Mouse (Mus musculus): ENCODE measurements around the gene Ube2q2. TPM values are rescaled to one million over a fixed set of nuclear protein-coding genes. Genes with fewer than 3 reads are reported as not detected.
A peak's percentile ranks its signal among the peaks of the same experiment; 100 is the strongest.
"Not testable (repeated sequence)": the region's sequence is repeated elsewhere in the genome, so short reads cannot be mapped to it uniquely, and the experiment has no call there.

Ube2q2 gene
- polyA plus RNA-seq, 1 experiment from 2014 or later: 17.0 TPM

DNA sequence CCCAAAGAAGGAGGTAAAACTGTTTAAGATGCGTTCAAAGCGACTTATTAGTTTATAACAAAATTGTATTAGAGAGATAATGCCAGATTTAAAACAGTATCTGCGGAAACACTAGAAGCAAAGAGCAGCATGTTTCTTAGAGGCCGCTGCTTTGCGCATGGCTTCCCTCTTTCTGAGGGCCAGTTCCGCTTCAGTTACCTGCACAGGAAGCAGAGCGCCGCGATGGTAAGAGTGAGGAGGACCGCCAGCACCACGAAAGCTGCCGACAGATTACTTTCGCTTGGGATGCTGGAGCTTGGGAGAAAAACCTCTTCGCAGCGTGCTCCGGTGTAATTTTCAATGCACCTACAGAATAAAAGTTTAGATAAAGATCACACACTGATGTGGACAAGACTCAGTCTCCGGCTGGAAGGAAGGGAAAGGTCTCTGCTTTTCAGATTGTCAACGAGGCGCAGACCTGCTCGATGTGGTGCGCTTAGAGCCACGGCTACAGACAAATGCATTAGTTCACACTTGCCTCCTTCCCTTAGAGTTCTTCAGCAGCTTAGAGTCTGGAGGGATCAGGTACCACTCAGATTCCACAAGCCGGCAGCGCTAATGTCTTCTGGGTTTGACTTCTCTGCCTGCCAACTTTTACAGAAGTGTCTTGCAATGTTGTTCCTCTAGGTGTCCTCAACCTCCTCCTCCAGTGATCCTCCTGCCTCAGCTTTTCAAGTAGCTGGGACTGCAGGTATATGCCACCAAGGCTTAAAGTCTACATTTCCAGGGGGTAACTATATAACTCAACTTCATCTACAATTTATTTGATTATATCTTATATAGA lies 93.4 kb downstream of the Ube2q2 start:
- no peaks in the 10 kb centered on the region for H3K9me3 ChIP-seq (ENCODE audit: control insufficient read depth)
- H3K4me2 ChIP-seq (replicated peaks; ENCODE audit: low read depth): peak overlapping the region; percentile 61
- H3K27ac ChIP-seq (ENCODE audit: low read depth, low read length): no peak overlapping the region
- peak; percentile 59; the same call in 1 of the 2 replicates for ATAC-seq
- H3K36me3 ChIP-seq (ENCODE audit: control insufficient read depth, insufficient read depth): no peaks in the 10 kb centered on the region
- TF ChIP-seq CTCF (IDR thresholded peaks at IDR 0.05; ENCODE audit: low read depth): peak; percentile 52
- 0 out of 2 replicates have a peak overlapping the region, but pooled peaks have one; percentile 11 for H3K9ac ChIP-seq (ENCODE audit: low read depth, low read length)
- H3K4me3 ChIP-seq (ENCODE audit: low read depth, low read length): peak overlapping the region; percentile 35
- H3K27me3 ChIP-seq (replicated peaks; ENCODE audit: control insufficient read depth, insufficient read depth, low read length): no peaks in the 10 kb centered on the region
- 43% methylated on average over 24 of the region's 24 CpGs for WGBS
- no peaks in the 10 kb centered on the region for H3K4me1 ChIP-seq (replicated peaks; ENCODE audit: control insufficient read depth, insufficient read depth, low read length)

DNA sequence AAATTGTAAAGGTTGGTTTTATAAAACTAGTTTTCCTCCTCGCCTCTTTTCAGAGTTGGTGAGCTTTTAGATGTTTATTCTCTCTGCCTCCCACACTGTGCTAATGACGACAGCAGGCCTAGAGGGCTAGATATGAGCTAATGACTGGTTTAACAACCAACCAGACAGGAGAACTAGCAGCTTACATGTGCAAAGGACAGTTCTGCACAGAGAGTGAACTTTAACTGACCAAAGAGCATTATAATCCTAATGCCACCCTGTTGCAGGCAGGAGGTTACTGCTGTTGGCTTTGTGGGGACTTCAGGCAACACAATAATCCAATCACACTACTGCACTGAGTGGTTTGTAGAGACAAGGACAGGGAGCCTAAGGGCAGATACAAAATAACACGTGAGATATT lies 94.6 kb downstream of the Ube2q2 start:
- H3K36me3 ChIP-seq (ENCODE audit: control insufficient read depth, insufficient read depth): no peaks in the 10 kb centered on the region
- H3K9ac ChIP-seq (ENCODE audit: low read depth, low read length): no peak overlapping the region
- no peak overlapping the region for H3K4me3 ChIP-seq (ENCODE audit: low read depth, low read length)
- H3K27me3 ChIP-seq (replicated peaks; ENCODE audit: control insufficient read depth, insufficient read depth, low read length): no peaks in the 10 kb centered on the region
- 64% methylated on average over 3 of the region's 3 CpGs for WGBS
- no peaks in the 10 kb centered on the region for H3K9me3 ChIP-seq (ENCODE audit: control insufficient read depth)
- no peaks in the 10 kb centered on the region for H3K4me1 ChIP-seq (replicated peaks; ENCODE audit: control insufficient read depth, insufficient read depth, low read length)
- H3K4me2 ChIP-seq (replicated peaks; ENCODE audit: low read depth): no peak overlapping the region
- no peak overlapping the region for H3K27ac ChIP-seq (ENCODE audit: low read depth, low read length)
- no peak for TF ChIP-seq CTCF (IDR thresholded peaks at IDR 0.05; ENCODE audit: low read depth)
- ATAC-seq: no peak

DNA sequence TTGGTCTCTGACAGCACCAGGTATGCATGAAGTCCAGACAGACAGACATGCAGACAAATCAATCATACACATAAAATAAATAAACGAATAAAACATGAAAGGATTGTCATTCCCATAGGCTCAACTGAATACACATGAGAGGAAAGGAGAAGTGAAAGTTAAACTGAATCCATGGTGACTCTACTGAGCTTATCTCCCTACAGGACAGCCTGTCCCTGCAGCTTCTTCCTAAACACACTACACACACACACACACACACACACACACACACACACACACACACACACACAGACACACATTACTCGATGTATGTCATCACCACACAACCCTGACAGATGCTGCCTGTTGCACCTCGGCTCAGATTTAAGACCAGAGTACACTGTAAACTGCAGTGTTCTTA lies 95.4 kb downstream of the Ube2q2 start:
- Histone ChIP-seq H3K4me2 (replicated peaks; ENCODE audit: low read depth) (no peak overlapping the region), H3K4me1 (replicated peaks; ENCODE audit: control insufficient read depth, insufficient read depth, low read length) (no peaks in the 10 kb centered on the region), H3K27me3 (replicated peaks; ENCODE audit: control insufficient read depth, insufficient read depth, low read length) (no peaks in the 10 kb centered on the region), H3K27ac (ENCODE audit: low read depth, low read length) (no peak overlapping the region), H3K4me3 (ENCODE audit: low read depth, low read length) (no peak overlapping the region), H3K36me3 (ENCODE audit: control insufficient read depth, insufficient read depth) (no peaks in the 10 kb centered on the region), H3K9me3 (ENCODE audit: control insufficient read depth) (no peaks in the 10 kb centered on the region), H3K9ac (ENCODE audit: low read depth, low read length) (no peak overlapping the region)
- TF ChIP-seq CTCF (IDR thresholded peaks at IDR 0.05; ENCODE audit: low read depth): no peak
- no peak for ATAC-seq
- WGBS: 80% methylated on average over 3 of the region's 3 CpGs

DNA sequence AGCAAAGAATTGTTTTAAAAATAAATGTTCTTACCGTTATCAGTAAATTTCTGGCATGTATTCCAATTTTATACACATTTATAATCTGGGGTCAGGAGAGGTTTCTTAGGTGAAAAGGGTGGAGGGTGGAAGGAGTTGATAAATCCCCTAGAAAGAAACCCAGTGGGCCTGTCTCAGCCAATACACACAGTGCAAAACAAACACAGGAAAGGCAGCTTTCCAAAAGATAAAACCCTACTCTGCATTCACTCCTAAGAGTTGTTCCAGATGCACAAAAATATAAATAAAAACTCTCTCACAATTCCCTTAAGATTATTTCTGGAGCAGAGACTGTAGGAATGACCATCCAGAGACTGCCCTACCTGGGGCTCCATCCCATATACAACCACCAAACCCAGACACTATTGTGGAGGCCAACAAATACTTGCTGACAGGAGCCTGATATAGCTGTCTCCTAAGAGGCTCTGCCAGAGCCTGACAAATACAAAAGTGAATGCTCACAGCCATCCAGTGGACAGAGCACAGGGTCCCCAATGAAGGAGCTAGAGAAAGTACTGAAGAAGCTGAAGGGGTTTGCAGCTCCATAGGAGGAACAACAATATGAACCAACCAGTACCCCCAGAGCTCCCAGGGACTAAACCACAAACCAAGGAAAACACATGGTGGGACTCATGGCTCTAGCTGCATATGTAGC lies 96.5 kb downstream of the Ube2q2 start:
- H3K36me3 ChIP-seq (ENCODE audit: control insufficient read depth, insufficient read depth); H3K4me1 ChIP-seq (replicated peaks; ENCODE audit: control insufficient read depth, insufficient read depth, low read length); H3K4me2 ChIP-seq (replicated peaks; ENCODE audit: low read depth); H3K27me3 ChIP-seq (replicated peaks; ENCODE audit: control insufficient read depth, insufficient read depth, low read length); H3K9me3 ChIP-seq (ENCODE audit: control insufficient read depth); H3K9ac ChIP-seq (ENCODE audit: low read depth, low read length); H3K27ac ChIP-seq (ENCODE audit: low read depth, low read length); ATAC-seq; H3K4me3 ChIP-seq (ENCODE audit: low read depth, low read length): not testable (repeated sequence)
- WGBS: 84% methylated on average over 1 of the region's 1 CpGs

DNA sequence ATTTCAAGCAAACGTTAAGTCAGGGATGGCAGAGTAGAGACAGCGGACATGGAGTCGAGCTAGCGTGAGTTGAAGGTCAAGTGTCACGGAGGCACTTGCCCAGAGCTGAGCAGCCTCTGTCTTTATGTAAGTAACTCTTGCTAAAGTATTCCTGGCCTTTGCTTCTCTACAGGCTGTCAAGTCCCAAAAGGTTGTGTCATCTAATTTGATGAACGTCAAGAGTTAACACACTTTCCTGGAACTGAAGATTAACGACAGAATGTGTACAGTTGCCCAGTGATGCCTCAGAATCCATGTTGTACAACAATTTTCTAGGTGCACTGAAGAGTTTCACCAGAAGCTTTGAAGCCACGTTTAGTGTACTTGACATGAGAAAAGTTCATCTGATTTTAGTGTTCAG lies 97.8 kb downstream of the Ube2q2 start:
- no peak overlapping the region for H3K9ac ChIP-seq (ENCODE audit: low read depth, low read length)
- H3K4me3 ChIP-seq (ENCODE audit: low read depth, low read length): no peak overlapping the region
- TF ChIP-seq CTCF (IDR thresholded peaks at IDR 0.05; ENCODE audit: low read depth): no peak
- H3K4me2 ChIP-seq (replicated peaks; ENCODE audit: low read depth): no peak overlapping the region
- no peaks in the 10 kb centered on the region for H3K9me3 ChIP-seq (ENCODE audit: control insufficient read depth)
- H3K27me3 ChIP-seq (replicated peaks; ENCODE audit: control insufficient read depth, insufficient read depth, low read length): no peaks in the 10 kb centered on the region
- no peak overlapping the region for H3K27ac ChIP-seq (ENCODE audit: low read depth, low read length)
- H3K4me1 ChIP-seq (replicated peaks; ENCODE audit: control insufficient read depth, insufficient read depth, low read length): no peaks in the 10 kb centered on the region
- no peaks in the 10 kb centered on the region for H3K36me3 ChIP-seq (ENCODE audit: control insufficient read depth, insufficient read depth)
- ATAC-seq: no peak
- 61% methylated on average over 8 of the region's 8 CpGs for WGBS

DNA sequence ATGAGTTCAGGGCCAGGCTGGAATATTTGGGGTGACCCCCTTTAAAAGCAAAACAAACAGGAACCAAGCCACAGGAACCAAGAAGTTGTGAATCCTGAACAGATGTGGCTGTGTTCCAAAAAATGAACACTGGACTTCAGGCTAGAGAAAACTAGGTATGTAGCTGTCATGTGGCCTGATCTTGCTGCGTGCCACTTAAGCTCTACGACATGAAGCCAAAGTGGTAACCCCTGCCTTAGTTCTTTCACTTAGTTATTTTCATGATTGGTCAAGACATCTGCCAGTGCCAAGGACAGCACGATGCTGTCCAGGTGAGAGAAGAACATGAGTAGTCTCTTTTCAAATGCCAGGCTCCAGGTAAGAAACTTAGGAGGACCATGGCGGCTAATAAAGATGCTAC lies 98.3 kb downstream of the Ube2q2 start:
- no peak for ATAC-seq
- Histone ChIP-seq H3K4me3 (ENCODE audit: low read depth, low read length) (no peak overlapping the region), H3K4me1 (replicated peaks; ENCODE audit: control insufficient read depth, insufficient read depth, low read length) (no peaks in the 10 kb centered on the region), H3K9me3 (ENCODE audit: control insufficient read depth) (no peaks in the 10 kb centered on the region), H3K9ac (ENCODE audit: low read depth, low read length) (no peak overlapping the region), H3K4me2 (replicated peaks; ENCODE audit: low read depth) (no peak overlapping the region), H3K36me3 (ENCODE audit: control insufficient read depth, insufficient read depth) (no peaks in the 10 kb centered on the region), H3K27me3 (replicated peaks; ENCODE audit: control insufficient read depth, insufficient read depth, low read length) (no peaks in the 10 kb centered on the region), H3K27ac (ENCODE audit: low read depth, low read length) (no peak overlapping the region)
- WGBS: 93% methylated on average over 4 of the region's 4 CpGs
- no peak for TF ChIP-seq CTCF (IDR thresholded peaks at IDR 0.05; ENCODE audit: low read depth)
